Mouse (Mus musculus): ENCODE measurements around the gene Hoxd4. TPM values are rescaled to one million over a fixed set of nuclear protein-coding genes. Genes with fewer than 3 reads are reported as not detected.

The Hoxd4 gene
- polyA plus RNA-seq, 1 experiment, result 2.9 TPM

DNA sequence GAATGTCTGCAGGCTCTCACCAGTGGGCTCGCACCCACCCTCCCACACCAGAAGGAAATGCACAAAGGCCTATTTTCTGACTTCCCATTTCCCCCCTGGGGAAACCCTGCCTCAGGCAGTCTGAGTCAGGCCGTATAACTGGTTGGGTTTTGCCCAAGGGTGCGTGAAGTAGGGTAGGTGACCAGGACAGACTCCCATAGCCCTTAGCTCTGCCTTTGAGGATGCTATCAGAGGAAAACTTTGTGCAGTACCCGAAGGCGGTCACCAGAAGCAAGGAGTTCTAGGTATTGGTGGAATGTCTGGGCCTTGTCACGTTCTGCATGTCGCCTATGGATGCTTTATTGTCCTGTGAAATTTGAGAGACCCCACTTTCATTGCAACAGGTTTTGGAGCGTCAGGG lies 11.2 kb downstream of the Hoxd4 start:
- Histone ChIP-seq H3K27ac (ENCODE audit: control insufficient read depth, insufficient read depth, low read depth, low read length, poor library complexity) (no peak overlapping the region), H3K4me3 (replicated peaks; ENCODE audit: control insufficient read depth, low read depth, low read length) (no peak overlapping the region), H3K4me1 (ENCODE audit: control insufficient read depth, insufficient read depth, low read length) (no peaks in the 10 kb centered on the region)
- WGBS, result 28% methylated on average over 8 of the region's 8 CpGs
- no peak for TF ChIP-seq CTCF (IDR thresholded peaks at IDR 0.05; ENCODE audit: control insufficient read depth, insufficient read depth, low read length)
- no peak for TF ChIP-seq POLR2A (IDR thresholded peaks at IDR 0.05; ENCODE audit: borderline replicate concordance, control insufficient read depth, low read depth, low read length)

DNA sequence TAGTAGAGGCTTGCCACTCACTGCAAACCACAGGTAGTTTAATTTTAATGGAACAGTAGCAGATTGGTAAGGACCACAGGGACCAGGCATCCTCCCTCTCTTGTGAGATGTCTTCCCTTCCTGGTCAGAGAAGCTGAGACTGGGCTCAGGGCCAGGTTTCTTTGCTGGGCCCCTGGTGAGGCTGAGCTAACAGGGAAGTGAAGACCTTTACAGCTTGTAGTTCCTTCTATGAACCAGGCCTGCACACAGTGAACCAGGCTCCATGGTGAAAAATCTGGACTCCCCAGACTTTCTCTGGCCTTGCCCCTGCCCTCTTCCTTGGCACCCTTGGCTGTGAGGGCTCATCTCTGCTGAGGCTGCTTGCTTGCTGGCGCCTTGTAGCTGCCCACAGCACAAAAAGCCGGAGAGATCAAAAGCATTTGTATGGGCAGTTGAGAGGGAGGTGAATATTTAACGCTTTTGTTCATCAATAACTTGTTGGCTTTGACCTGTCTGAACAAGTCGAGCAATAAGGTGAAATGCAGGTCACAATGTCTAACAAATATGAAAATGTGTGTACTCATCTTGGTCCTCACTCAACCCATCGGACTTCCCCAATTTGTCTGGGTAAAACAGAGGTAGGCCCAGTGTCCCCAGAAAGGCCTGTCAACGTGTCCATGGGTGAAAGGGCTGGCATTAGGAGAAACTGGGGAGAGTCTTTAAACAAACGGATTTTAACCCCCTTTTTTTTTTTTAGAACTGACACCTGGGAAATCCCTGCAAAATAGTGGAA lies 12.7 kb downstream of the Hoxd4 start:
- no peak for TF ChIP-seq POLR2A (IDR thresholded peaks at IDR 0.05; ENCODE audit: borderline replicate concordance, control insufficient read depth, low read depth, low read length)
- no peak for TF ChIP-seq CTCF (IDR thresholded peaks at IDR 0.05; ENCODE audit: control insufficient read depth, insufficient read depth, low read length)
- H3K4me1 ChIP-seq (ENCODE audit: control insufficient read depth, insufficient read depth, low read length), result no peaks in the 10 kb centered on the region
- no peak overlapping the region for H3K4me3 ChIP-seq (replicated peaks; ENCODE audit: control insufficient read depth, low read depth, low read length)
- 56% methylated on average over 7 of the region's 7 CpGs for WGBS
- H3K27ac ChIP-seq (ENCODE audit: control insufficient read depth, insufficient read depth, low read depth, low read length, poor library complexity), result no peak overlapping the region

DNA sequence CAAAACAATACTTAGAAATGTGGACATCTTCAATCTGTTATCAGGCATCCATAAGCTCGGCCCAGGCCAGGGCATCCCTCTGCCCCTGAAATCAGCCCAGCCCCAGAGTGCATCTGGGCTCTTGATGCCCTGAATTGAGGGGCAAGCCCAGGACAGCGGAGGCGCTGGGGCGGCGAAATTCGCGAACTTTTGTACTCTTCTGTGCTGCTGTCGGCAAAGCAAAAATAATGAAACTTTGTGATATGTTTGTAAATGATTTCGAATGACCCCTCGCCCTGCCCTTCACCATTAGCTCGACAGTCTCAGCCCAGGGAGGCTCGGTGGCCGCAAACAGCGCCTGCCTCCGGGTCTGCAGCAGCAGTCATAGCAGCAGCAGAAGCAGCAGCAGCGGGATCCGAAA lies 13.4 kb downstream of the Hoxd4 start:
- H3K27ac ChIP-seq (ENCODE audit: control insufficient read depth, insufficient read depth, low read depth, low read length, poor library complexity), result no peak overlapping the region
- H3K4me3 ChIP-seq (replicated peaks; ENCODE audit: control insufficient read depth, low read depth, low read length), result no peak overlapping the region
- no peaks in the 10 kb centered on the region for H3K4me1 ChIP-seq (ENCODE audit: control insufficient read depth, insufficient read depth, low read length)
- TF ChIP-seq POLR2A (IDR thresholded peaks at IDR 0.05; ENCODE audit: borderline replicate concordance, control insufficient read depth, low read depth, low read length), result no peak
- no peak for TF ChIP-seq CTCF (IDR thresholded peaks at IDR 0.05; ENCODE audit: control insufficient read depth, insufficient read depth, low read length)
- 72% methylated on average over 17 of the region's 17 CpGs for WGBS

DNA sequence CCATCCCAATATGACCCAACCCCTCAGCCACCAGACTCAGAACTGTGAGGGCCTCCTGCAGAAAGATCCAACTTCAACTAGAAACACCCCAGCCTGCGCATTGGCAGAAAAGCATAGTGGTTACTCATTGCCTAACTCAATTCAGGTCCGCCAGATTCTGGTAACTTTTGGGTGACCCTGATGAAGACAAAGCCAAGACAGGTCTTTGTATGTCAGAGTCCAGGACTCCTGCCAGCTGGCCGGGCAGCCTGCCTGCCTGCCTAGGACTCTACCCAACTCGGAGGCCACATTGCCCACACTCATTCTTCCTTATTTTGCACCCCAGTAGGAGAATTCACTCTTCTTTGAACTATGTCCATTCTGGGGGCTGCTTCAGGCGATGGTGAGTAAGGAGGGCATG lies 14.8 kb downstream of the Hoxd4 start, which contains the start of gene Gm28230:
TSS of gene Gm28230 (plus strand) at position 178 of the 400 bp plus-strand sequence.
- Histone ChIP-seq H3K27ac (ENCODE audit: control insufficient read depth, insufficient read depth, low read depth, low read length, poor library complexity) (no peak within 1 kb of the TSS; the same call in 1 of the 2 replicates), H3K4me1 (ENCODE audit: control insufficient read depth, insufficient read depth, low read length) (no peaks in the 10 kb centered on the region), H3K4me3 (replicated peaks; ENCODE audit: control insufficient read depth, low read depth, low read length) (no peak within 1 kb of the TSS)
- WGBS, result 63% methylated on average over 5 of the region's 5 CpGs
- no peak for TF ChIP-seq CTCF (IDR thresholded peaks at IDR 0.05; ENCODE audit: control insufficient read depth, insufficient read depth, low read length)

DNA sequence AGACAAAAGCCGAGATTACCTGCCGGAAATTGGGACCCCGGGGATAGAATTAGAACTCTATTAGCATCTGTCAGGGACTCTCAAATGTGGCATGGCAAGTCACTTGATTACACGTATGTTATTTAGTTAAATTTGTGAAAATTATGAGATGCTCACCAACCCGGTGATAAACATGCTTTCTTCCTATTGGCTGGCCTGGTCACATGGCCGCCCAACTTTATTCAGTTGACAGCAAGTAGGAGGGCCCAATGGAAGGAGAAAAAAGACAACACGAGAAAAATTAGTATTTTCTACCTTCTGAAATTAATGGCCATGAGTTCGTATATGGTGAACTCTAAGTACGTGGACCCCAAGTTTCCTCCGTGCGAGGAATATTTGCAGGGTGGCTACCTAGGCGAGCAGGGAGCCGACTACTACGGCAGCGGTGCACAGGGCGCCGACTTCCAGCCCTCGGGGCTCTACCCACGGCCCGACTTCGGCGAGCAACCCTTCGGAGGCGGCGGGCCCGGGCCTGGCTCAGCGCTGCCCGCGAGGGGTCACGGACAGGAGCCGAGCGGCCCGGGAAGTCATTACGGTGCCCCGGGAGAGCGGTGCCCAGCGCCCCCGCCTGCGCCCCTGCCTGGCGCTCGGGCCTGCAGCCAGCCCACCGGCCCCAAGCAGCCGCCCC lies 15.4 kb downstream of the Hoxd4 start:
- TF ChIP-seq POLR2A (IDR thresholded peaks at IDR 0.05; ENCODE audit: borderline replicate concordance, control insufficient read depth, low read depth, low read length) (no peak), CTCF (IDR thresholded peaks at IDR 0.05; ENCODE audit: control insufficient read depth, insufficient read depth, low read length) (no peak)
- H3K4me1 ChIP-seq (ENCODE audit: control insufficient read depth, insufficient read depth, low read length), result no peaks in the 10 kb centered on the region
- H3K27ac ChIP-seq (ENCODE audit: control insufficient read depth, insufficient read depth, low read depth, low read length, poor library complexity), result no peak overlapping the region; the same call in 1 of the 2 replicates
- H3K4me3 ChIP-seq (replicated peaks; ENCODE audit: control insufficient read depth, low read depth, low read length), result no peak overlapping the region
- WGBS, result 7% methylated on average over 43 of the region's 43 CpGs

DNA sequence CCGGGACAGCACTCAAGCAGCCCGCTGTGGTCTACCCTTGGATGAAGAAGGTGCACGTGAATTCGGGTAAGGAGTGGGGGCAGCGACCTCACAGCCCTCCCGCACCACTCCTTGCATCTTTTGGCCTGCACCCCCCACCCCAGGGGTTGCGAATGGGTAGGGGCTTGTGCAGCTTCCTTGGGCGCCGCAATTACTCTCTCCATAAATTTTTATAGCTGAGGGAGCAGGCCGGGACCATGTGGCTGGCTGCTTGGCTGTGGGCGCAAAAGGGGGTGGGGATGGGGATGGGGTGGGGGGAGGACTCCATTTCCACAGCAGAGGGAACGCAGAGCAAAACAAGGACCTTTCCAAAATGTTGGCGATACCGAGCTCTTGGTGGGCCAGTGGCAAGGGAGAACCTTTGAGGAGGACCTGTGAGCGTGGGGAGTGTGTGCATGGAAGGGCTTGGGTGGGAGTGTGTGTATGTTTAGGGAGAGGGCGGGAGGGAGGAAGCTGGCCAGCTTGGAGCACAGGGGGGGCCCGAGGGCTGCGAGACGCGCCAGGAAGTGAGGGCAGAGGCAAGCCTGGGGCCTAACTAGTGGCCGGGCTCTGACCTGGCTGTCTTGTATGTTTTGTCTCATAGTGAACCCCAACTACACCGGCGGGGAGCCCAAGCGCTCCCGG lies 16.0 kb downstream of the Hoxd4 start:
- 29% methylated on average over 25 of the region's 25 CpGs for WGBS
- no peak overlapping the region for H3K4me3 ChIP-seq (replicated peaks; ENCODE audit: control insufficient read depth, low read depth, low read length)
- no peak overlapping the region; the same call in 1 of the 2 replicates for H3K27ac ChIP-seq (ENCODE audit: control insufficient read depth, insufficient read depth, low read depth, low read length, poor library complexity)
- TF ChIP-seq POLR2A (IDR thresholded peaks at IDR 0.05; ENCODE audit: borderline replicate concordance, control insufficient read depth, low read depth, low read length) (no peak), CTCF (IDR thresholded peaks at IDR 0.05; ENCODE audit: control insufficient read depth, insufficient read depth, low read length) (no peak)
- no peaks in the 10 kb centered on the region for H3K4me1 ChIP-seq (ENCODE audit: control insufficient read depth, insufficient read depth, low read length)

DNA sequence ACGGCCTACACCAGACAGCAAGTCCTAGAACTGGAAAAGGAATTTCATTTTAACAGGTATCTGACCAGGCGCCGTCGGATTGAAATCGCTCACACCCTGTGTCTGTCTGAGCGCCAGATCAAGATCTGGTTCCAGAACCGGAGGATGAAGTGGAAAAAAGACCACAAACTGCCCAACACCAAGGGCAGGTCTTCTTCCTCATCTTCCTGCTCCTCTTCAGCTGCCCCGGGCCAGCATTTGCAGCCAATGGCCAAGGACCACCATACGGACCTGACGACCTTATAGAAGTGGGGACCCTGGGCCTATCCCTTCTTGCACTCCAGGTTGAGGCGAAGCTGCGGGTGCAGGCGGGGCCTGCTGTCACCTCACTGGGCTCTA lies 16.6 kb downstream of the Hoxd4 start:
- Histone ChIP-seq H3K4me1 (ENCODE audit: control insufficient read depth, insufficient read depth, low read length) (no peaks in the 10 kb centered on the region), H3K4me3 (replicated peaks; ENCODE audit: control insufficient read depth, low read depth, low read length) (no peak overlapping the region), H3K27ac (ENCODE audit: control insufficient read depth, insufficient read depth, low read depth, low read length, poor library complexity) (no peak overlapping the region)
- 75% methylated on average over 13 of the region's 13 CpGs for WGBS
- TF ChIP-seq CTCF (IDR thresholded peaks at IDR 0.05; ENCODE audit: control insufficient read depth, insufficient read depth, low read length) (no peak), POLR2A (IDR thresholded peaks at IDR 0.05; ENCODE audit: borderline replicate concordance, control insufficient read depth, low read depth, low read length) (no peak)

DNA sequence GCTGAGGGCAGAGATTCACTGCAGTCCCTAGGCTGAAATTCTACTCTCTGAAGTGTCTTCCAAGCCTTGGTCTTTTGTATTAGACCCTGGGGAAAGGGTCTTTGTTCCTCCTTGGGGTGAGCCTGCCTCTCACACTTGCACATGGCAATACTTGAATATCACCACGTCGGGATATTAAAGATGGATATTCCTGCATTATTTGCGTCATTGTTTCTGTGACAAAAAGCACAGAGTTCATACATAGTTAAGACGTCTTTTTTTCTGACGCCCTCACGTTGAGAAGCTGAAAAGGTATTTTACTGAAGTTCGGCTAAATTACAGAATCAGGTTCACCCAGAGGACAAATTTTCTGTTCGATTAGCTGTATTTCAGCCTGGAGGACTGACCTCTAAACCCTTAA lies 18.6 kb downstream of the Hoxd4 start:
- no peak for TF ChIP-seq CTCF (IDR thresholded peaks at IDR 0.05; ENCODE audit: control insufficient read depth, insufficient read depth, low read length)
- TF ChIP-seq POLR2A (IDR thresholded peaks at IDR 0.05; ENCODE audit: borderline replicate concordance, control insufficient read depth, low read depth, low read length), result no peak
- H3K4me1 ChIP-seq (ENCODE audit: control insufficient read depth, insufficient read depth, low read length), result no peaks in the 10 kb centered on the region
- 63% methylated on average over 8 of the region's 8 CpGs for WGBS
- H3K27ac ChIP-seq (ENCODE audit: control insufficient read depth, insufficient read depth, low read depth, low read length, poor library complexity), result no peak overlapping the region
- no peak overlapping the region for H3K4me3 ChIP-seq (replicated peaks; ENCODE audit: control insufficient read depth, low read depth, low read length)
